Mouse (Mus musculus) frontal cortex, postnatal 36 days (tissue): ENCODE data around the gene Csnk1g1.
A peak's percentile ranks its signal among the peaks of the same experiment; 100 is the strongest.

Source experiments
- DNase-seq, 2 experiments: peaks; one replicate each; pipeline ENCODE4 v3.0.0; 2022; ENCODE audit warnings: low spot score in 2 of 2

The Csnk1g1 gene

GRCm38 (mm10) chr9:65995603-65996376 lies 87.1 kb downstream of the Csnk1g1 start:
- no peak for DNase-seq

- no peak for DNase-seq
These were observed 90.2 kb downstream of the Csnk1g1 start for GRCm38 (mm10) chr9:65998965-65999364.

- DNase-seq, result peak; percentile 26 to 69
These were observed 95.7 kb downstream of the Csnk1g1 start for GRCm38 (mm10) chr9:66004380-66004779.

GRCm38 (mm10) chr9:66007603-66008202 lies 99.0 kb downstream of the Csnk1g1 start:
- peak; percentile 57 to 60 for DNase-seq

GRCm38 (mm10) chr9:66020601-66021000 lies 111.9 kb downstream of the Csnk1g1 start:
- DNase-seq, result no peak

- DNase-seq, result peak; percentile 46 to 68
These were observed 129.4 kb downstream of the Csnk1g1 start for GRCm38 (mm10) chr9:66038082-66038481.

GRCm38 (mm10) chr9:66038581-66038980 lies 129.9 kb downstream of the Csnk1g1 start:
- DNase-seq, result no peak

- peak; percentile 40 to 41 for DNase-seq
These were observed 130.6 kb downstream of the Csnk1g1 start for GRCm38 (mm10) chr9:66039290-66039689.

GRCm38 (mm10) chr9:66040801-66041200 lies 132.1 kb downstream of the Csnk1g1 start:
- peak in 1 of 2 experiments; percentile 50 for DNase-seq

- no peak for DNase-seq
These were observed 133.6 kb downstream of the Csnk1g1 start for GRCm38 (mm10) chr9:66042331-66042730.

GRCm38 (mm10) chr9:66043241-66043640 lies 134.5 kb downstream of the Csnk1g1 start:
- DNase-seq, result no peak

GRCm38 (mm10) chr9:66049931-66050601 lies 141.3 kb downstream of the Csnk1g1 start:
- no peak for DNase-seq

- DNase-seq, result no peak
These were observed 142.8 kb downstream of the Csnk1g1 start for GRCm38 (mm10) chr9:66051493-66051892.

- DNase-seq, result no peak
These were observed 144.0 kb downstream of the Csnk1g1 start for GRCm38 (mm10) chr9:66052731-66053130.

GRCm38 (mm10) chr9:66053620-66054019 lies 144.9 kb downstream of the Csnk1g1 start:
- no peak for DNase-seq

- peak; percentile 97 to 99 for DNase-seq
These were observed 151.0 kb downstream of the Csnk1g1 start, which contains the start of gene Ppib for GRCm38 (mm10) chr9:66059583-66060307. TSS of gene Ppib (plus strand) at chr9:66060222.

- no peak for DNase-seq
These were observed 151.6 kb downstream of the Csnk1g1 start for GRCm38 (mm10) chr9:66060308-66060647.

GRCm38 (mm10) chr9:66060986-66061385 lies 152.3 kb downstream of the Csnk1g1 start:
- no peak for DNase-seq

GRCm38 (mm10) chr9:66061656-66062055 lies 152.9 kb downstream of the Csnk1g1 start:
- no peak for DNase-seq

GRCm38 (mm10) chr9:66063446-66063845 lies 154.7 kb downstream of the Csnk1g1 start:
- DNase-seq, result no peak

- DNase-seq, result no peak
These were observed 155.6 kb downstream of the Csnk1g1 start for GRCm38 (mm10) chr9:66064316-66064715.

- DNase-seq, result no peak
These were observed 158.1 kb downstream of the Csnk1g1 start for GRCm38 (mm10) chr9:66066791-66067190.
